Mouse (Mus musculus) spleen, postnatal 36 days (tissue): ENCODE measurements around the gene Atrnl1.

Experiments
- DNase-seq, 2 experiments: peaks; one replicate each; pipeline ENCODE4 v3.0.0; 2022; ENCODE audit warnings: low spot score in 2 of 2, mixed read lengths in 1 of 2

Gene Atrnl1

GRCm38 (mm10) chr19:57925681-57926080, 314.8 kb downstream of the Atrnl1 start:
- no peak for DNase-seq

- no peak for DNase-seq
Observed at GRCm38 (mm10) chr19:57926164-57926860, 315.5 kb downstream of the Atrnl1 start.

- DNase-seq: no peak
Observed at GRCm38 (mm10) chr19:57926941-57927471, 316.2 kb downstream of the Atrnl1 start.

GRCm38 (mm10) chr19:57927566-57928523, 317.0 kb downstream of the Atrnl1 start:
- no peak for DNase-seq

- no peak for DNase-seq
Observed at GRCm38 (mm10) chr19:57931626-57932025, 320.8 kb downstream of the Atrnl1 start.

GRCm38 (mm10) chr19:57936865-57937264, 326.0 kb downstream of the Atrnl1 start:
- no peak for DNase-seq

- DNase-seq: no peak
Observed at GRCm38 (mm10) chr19:57939166-57939565, 328.3 kb downstream of the Atrnl1 start.

GRCm38 (mm10) chr19:57941529-57941928, 330.7 kb downstream of the Atrnl1 start:
- DNase-seq: no peak

- DNase-seq: no peak
Observed at GRCm38 (mm10) chr19:57942281-57942680, 331.4 kb downstream of the Atrnl1 start.

- DNase-seq: no peak
Observed at GRCm38 (mm10) chr19:57943308-57943707, 332.5 kb downstream of the Atrnl1 start.

- no peak for DNase-seq
Observed at GRCm38 (mm10) chr19:57944680-57945079, 333.8 kb downstream of the Atrnl1 start.

GRCm38 (mm10) chr19:57945626-57946250, 334.9 kb downstream of the Atrnl1 start:
- no peak for DNase-seq

- DNase-seq: no peak
Observed at GRCm38 (mm10) chr19:57948489-57948888, 337.7 kb downstream of the Atrnl1 start.

GRCm38 (mm10) chr19:57949260-57949917, 338.6 kb downstream of the Atrnl1 start:
- no peak for DNase-seq

- no peak for DNase-seq
Observed at GRCm38 (mm10) chr19:57954131-57954530, 343.3 kb downstream of the Atrnl1 start.

GRCm38 (mm10) chr19:57956459-57956858, 345.6 kb downstream of the Atrnl1 start:
- no peak for DNase-seq

GRCm38 (mm10) chr19:57957363-57957762, 346.5 kb downstream of the Atrnl1 start:
- no peak for DNase-seq

- no peak for DNase-seq
Observed at GRCm38 (mm10) chr19:57958154-57958553, 347.3 kb downstream of the Atrnl1 start.

GRCm38 (mm10) chr19:57958726-57959125, 347.9 kb downstream of the Atrnl1 start:
- DNase-seq: no peak

GRCm38 (mm10) chr19:57961321-57961720, 350.5 kb downstream of the Atrnl1 start:
- DNase-seq: no peak
